Mouse (Mus musculus) stomach, embryonic 15.5 days (tissue): ENCODE measurements around the gene Foxp1. TPM values are rescaled to one million over a fixed set of nuclear protein-coding genes. Genes with fewer than 3 reads are reported as not detected.

Source experiments
- ATAC-seq: fragments of 200-750 bp; cut with Nextera tagmentation; 2 replicates; pipeline ENCODE4 v1.8.0; 2017; ENCODE audit warnings: low read depth, moderate number of reproducible peaks, moderate TSS enrichment; ENCODE audit not compliant: insufficient read depth, low FRiP score
- H3K27ac ChIP-seq: fragments of 300-500 bp; sonication (generic); 2 replicates; pipeline ENCODE4 v1.5.1; 2015; ENCODE audit warnings: mild to moderate bottlenecking, inconsistent platforms
- H3K27me3 ChIP-seq: fragments of 300-500 bp; sonication (generic); replicated peaks from 2 replicates; pipeline ENCODE4 v1.6.1; 2015; ENCODE audit warnings: inconsistent platforms
- H3K36me3 ChIP-seq: fragments of 300-500 bp; sonication (generic); 2 replicates; pipeline ENCODE4 v1.6.1; 2015; ENCODE audit warnings: inconsistent platforms
- H3K4me1 ChIP-seq: fragments of 300-500 bp; sonication (generic); 2 replicates; pipeline ENCODE4 v1.6.1; 2015; ENCODE audit warnings: inconsistent platforms
- H3K4me2 ChIP-seq: fragments of 300-500 bp; sonication (generic); 2 replicates; pipeline ENCODE4 v1.6.1; 2015; ENCODE audit warnings: mild to moderate bottlenecking, inconsistent platforms
- H3K4me3 ChIP-seq: fragments of 300-500 bp; sonication (generic); replicated peaks from 2 replicates; pipeline ENCODE4 v1.5.1; 2015; ENCODE audit warnings: inconsistent platforms
- H3K9ac ChIP-seq: fragments of 300-500 bp; sonication (generic); 2 replicates; pipeline ENCODE4 v1.6.1; 2015; ENCODE audit warnings: inconsistent platforms
- H3K9me3 ChIP-seq: fragments of 300-500 bp; sonication (generic); 2 replicates; pipeline ENCODE4 v1.6.1; 2016; ENCODE audit warnings: inconsistent platforms
- WGBS: fragments of 180-500 bp; shearing (Covaris S2); methylation state at CpG from one replicate; pipeline ENCODE4 v1.1.7; 2015; 5-methylcytosine and 5-hydroxymethylcytosine counted together
- polyA plus RNA-seq: library from polyadenylated mRNA; unstranded; fragments of >200 nt; fragmentation: Nextera tagmentation; extraction: Ambion mirVana; gene quantifications from 2 replicates; pipeline ENCODE4 v1.2.1, GENCODE M21; 2015

Foxp1 gene
- polyA plus RNA-seq, 1 experiment from 2014 or later, result 105 TPM

DNA sequence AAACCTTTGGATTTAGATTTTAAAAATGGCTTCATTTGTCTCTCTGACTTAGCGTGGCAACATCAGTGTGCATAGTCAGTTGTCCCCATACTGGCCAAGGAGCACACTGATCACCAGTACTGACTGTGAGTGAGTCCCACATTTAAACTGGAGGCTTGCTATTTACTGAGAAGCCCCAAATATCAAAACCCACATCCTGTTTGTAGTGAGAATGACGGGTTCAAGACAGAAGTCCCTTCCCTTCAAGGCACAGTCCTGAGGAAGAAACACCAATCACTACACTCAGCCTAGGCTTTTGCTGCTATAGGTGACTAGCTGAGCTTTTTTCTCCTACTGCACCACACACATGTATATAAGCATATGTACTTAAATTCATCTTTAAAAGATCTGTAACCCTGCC lies 264.8 kb downstream of the Foxp1 start:
- H3K9ac ChIP-seq, result no peak overlapping the region

DNA sequence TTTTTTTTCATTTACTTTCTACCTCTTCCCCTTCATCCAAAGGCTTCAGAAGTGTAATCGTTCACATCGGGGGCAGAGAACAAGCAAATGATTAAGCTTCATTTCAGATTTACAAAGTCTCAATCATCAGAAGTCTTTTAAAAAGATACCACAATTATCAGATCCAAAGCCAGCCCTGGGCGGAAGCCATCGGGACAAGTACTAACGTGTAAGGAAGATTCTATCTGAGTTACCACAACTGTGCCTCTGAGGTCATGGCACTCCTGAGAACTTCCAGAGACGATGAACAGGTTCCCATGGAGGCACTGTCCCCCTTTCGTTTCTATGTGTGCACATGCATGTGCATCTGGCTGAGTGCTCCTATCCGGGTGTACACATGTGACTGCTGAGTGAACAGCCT lies 269.2 kb downstream of the Foxp1 start:
- Histone ChIP-seq H3K36me3 (no peaks in the 10 kb centered on the region), H3K9me3 (no peaks in the 10 kb centered on the region), H3K27ac (peak overlapping the region; percentile 26; the same call in 1 of the 2 replicates), H3K4me2 (no peak overlapping the region), H3K27me3 (no peaks in the 10 kb centered on the region), H3K4me1 (0 out of 2 replicates have a peak, but pooled peaks cover 3% of the 10 kb centered on the region), H3K9ac (no peak overlapping the region), H3K4me3 (no peak overlapping the region)
- 71% methylated on average over 8 of the region's 8 CpGs for WGBS
- ATAC-seq, result no peak

More for the DNA sequence above, 264.8 kb downstream of the Foxp1 start:
- Histone ChIP-seq H3K27me3 (no peaks in the 10 kb centered on the region), H3K36me3 (no peaks in the 10 kb centered on the region), H3K4me1 (peaks cover 5% of the 10 kb centered on the region; the same call in 1 of the 2 replicates), H3K27ac (no peak overlapping the region), H3K9me3 (no peaks in the 10 kb centered on the region), H3K4me3 (no peak overlapping the region), H3K4me2 (no peak overlapping the region)
- 65% methylated on average over 2 of the region's 2 CpGs for WGBS
- no peak for ATAC-seq

DNA sequence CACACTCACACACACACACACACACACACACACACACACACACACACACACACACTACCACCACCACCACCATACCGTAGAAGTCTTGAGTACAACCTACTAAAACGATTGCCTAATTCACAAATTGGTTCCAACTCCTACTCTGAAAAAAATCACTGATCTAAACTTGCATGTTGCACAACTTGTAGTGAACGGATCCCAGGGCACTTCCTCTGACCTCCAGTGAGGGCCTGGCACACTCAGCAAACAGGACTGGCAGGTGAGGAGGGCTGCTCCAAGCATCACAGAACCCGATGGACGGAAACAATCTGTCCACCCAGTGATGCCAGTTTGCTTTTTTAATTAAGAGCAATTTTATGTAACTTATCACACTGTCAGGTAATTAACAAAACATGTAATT lies 269.7 kb downstream of the Foxp1 start:
- no peak for ATAC-seq
- WGBS, result 73% methylated on average over 5 of the region's 5 CpGs

DNA sequence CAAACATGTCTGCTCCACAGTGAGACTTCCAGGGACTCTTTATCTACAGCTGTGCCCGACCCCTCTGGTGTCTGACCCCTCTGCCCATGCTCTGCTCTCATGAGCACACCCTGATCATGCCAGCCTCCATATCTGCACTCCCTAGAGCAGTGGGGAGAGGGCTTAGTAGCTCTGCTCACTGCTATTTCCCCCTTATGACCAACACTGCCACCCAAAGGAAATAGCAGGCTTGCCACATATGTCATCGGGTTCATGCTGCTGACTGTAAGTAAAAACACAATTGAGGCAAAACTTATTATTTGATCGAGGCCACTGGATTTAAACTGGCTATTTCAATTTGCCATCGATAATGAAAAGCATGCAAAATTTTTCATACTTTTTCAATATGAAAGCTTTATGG lies 270.6 kb downstream of the Foxp1 start:
- no peak overlapping the region for H3K4me3 ChIP-seq
- no peaks in the 10 kb centered on the region for H3K27me3 ChIP-seq
- no peak overlapping the region for H3K27ac ChIP-seq
- no peaks in the 10 kb centered on the region for H3K9me3 ChIP-seq
- WGBS, result 83% methylated on average over 4 of the region's 4 CpGs
- H3K4me1 ChIP-seq, result 0 out of 2 replicates have a peak, but pooled peaks cover 3% of the 10 kb centered on the region
- ATAC-seq, result no peak
- H3K36me3 ChIP-seq, result no peaks in the 10 kb centered on the region
- H3K4me2 ChIP-seq, result no peak overlapping the region
- H3K9ac ChIP-seq, result no peak overlapping the region

More for the DNA sequence above, 269.7 kb downstream of the Foxp1 start:
- H3K4me1 ChIP-seq, result 0 out of 2 replicates have a peak, but pooled peaks cover 3% of the 10 kb centered on the region
- no peaks in the 10 kb centered on the region for H3K27me3 ChIP-seq
- no peaks in the 10 kb centered on the region for H3K9me3 ChIP-seq
- no peaks in the 10 kb centered on the region for H3K36me3 ChIP-seq
- H3K4me3 ChIP-seq, result no peak overlapping the region
- H3K27ac ChIP-seq, result no peak overlapping the region
- no peak overlapping the region for H3K4me2 ChIP-seq
- H3K9ac ChIP-seq, result no peak overlapping the region

DNA sequence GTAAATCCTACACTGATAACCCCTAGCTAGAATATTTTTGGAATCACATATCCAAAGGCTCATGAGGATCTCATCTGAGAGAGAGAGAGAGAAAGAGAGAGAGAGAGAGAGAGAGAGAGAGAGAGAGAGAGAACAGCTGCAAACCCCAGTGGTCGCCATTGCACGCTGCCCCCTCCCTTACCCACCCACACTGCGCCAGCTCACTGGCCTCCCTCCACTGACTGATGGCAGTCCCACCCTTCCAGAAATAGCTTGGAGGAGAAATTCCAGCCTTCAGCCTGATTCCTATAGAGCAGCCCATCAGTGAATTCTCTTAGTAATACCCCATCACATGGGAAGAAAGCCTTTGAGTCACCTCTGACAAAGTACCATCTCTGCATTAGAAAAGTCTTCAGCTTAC lies 271.3 kb downstream of the Foxp1 start:
- H3K4me1 ChIP-seq, result 0 out of 2 replicates have a peak, but pooled peaks cover 3% of the 10 kb centered on the region

DNA sequence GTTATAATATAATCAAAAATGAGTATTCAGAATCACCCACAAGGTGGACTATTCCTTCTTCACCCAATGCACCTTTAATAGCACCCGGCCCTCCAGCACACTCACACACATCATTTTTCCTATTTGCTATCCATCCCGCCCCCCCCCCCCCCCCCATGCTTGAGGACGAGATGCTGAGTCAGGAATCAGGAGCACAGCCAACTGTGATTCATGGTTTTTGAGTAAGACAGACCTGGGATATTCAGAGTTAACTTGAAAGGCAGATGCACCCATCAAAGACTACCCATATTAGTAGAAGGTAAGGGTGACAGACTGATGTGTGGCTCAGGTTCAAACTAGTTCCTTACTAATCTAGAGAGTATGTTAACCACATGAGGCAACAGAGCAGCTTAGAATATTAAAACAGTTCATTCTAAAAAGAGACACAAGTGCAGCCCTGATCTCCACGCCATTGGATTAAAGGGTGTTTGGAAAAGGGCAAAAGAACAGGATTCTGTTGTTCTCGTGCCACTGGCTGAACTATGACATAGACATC lies 273.0 kb downstream of the Foxp1 start:
- Histone ChIP-seq H3K27ac (no peak overlapping the region), H3K36me3 (no peaks in the 10 kb centered on the region), H3K4me3 (no peak overlapping the region), H3K9me3 (no peaks in the 10 kb centered on the region), H3K9ac (no peak overlapping the region), H3K27me3 (no peaks in the 10 kb centered on the region), H3K4me2 (no peak overlapping the region), H3K4me1 (0 out of 2 replicates have a peak, but pooled peaks cover 3% of the 10 kb centered on the region)
- no peak for ATAC-seq
- whole genome bisulfite sequencing, result 73% methylated on average over 5 of the region's 5 CpGs

More for the DNA sequence above, 271.3 kb downstream of the Foxp1 start:
- no peak for ATAC-seq
- 91% methylated on average over 3 of the region's 3 CpGs for WGBS
- no peak overlapping the region for H3K9ac ChIP-seq
- no peaks in the 10 kb centered on the region for H3K36me3 ChIP-seq
- H3K9me3 ChIP-seq, result no peaks in the 10 kb centered on the region
- no peaks in the 10 kb centered on the region for H3K27me3 ChIP-seq
- H3K4me3 ChIP-seq, result no peak overlapping the region
- no peak overlapping the region for H3K27ac ChIP-seq
- no peak overlapping the region for H3K4me2 ChIP-seq

DNA sequence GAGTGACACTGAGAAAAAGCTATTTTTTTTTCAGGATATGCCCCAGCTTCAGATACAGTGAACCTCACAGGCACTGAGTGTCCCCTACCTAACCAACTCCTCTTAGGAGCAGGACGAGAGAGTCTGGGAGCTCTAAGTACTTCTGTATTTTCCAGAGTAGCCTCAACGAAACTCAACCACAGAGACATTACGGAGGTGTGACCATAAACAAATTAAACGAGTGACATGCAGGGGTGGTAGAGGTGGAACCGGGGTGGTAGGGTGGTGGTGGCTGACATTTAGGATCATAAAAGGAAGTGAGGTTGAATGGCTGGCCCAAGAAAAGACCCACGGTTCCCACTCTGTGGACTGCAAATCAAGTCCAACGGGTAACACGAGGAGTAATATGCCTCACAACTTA lies 274.1 kb downstream of the Foxp1 start:
- Histone ChIP-seq H3K27ac (no peak overlapping the region), H3K36me3 (no peaks in the 10 kb centered on the region), H3K9me3 (no peaks in the 10 kb centered on the region), H3K4me3 (no peak overlapping the region), H3K9ac (no peak overlapping the region), H3K27me3 (no peaks in the 10 kb centered on the region), H3K4me2 (no peak overlapping the region), H3K4me1 (0 out of 2 replicates have a peak, but pooled peaks cover 3% of the 10 kb centered on the region)
- ATAC-seq, result no peak
- 80% methylated on average over 8 of the region's 8 CpGs for WGBS

DNA sequence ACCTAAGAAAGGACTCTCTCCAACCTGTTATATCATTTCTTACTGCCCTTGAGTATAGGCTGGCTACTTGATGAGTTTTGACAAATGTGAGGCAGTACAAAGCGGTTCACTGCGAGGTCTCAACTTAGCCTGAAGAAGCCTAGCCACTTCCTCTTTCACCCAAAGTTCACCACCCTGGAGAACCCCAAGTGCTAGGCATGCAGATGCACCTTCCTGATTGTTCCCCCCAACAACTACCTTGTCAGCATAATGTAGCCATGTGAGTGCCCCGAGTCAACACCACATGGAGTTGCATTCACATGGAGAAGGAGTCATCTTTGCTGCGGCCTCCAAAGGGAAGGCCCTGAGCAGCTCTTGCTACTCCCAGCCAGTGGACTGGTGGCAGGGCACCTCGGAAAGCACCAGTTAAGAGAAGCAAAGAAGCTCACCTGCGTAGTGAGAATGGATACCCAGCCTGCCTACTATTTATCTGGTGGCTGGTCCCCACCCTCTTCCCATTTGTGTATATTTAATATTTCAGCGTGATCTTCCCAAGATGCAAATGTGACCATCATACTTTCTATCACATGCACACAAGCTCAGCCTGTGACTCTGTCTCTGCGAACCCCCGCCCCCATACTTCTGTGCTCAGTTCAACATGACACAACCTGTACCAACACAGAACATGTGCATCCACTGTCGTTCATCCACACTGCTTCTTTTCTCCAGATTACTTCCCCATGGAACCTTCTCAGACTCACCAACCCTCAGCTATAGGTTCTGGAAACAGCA lies 280.7 kb downstream of the Foxp1 start:
- no peak for ATAC-seq
- H3K9me3 ChIP-seq, result no peaks in the 10 kb centered on the region
- no peaks in the 10 kb centered on the region for H3K27me3 ChIP-seq
- 91% methylated on average over 10 of the region's 10 CpGs for WGBS
- no peak overlapping the region for H3K27ac ChIP-seq
- H3K9ac ChIP-seq, result no peak overlapping the region
- H3K4me2 ChIP-seq, result no peak overlapping the region
- H3K4me1 ChIP-seq, result no peaks in the 10 kb centered on the region
- no peaks in the 10 kb centered on the region for H3K36me3 ChIP-seq
- H3K4me3 ChIP-seq, result no peak overlapping the region

DNA sequence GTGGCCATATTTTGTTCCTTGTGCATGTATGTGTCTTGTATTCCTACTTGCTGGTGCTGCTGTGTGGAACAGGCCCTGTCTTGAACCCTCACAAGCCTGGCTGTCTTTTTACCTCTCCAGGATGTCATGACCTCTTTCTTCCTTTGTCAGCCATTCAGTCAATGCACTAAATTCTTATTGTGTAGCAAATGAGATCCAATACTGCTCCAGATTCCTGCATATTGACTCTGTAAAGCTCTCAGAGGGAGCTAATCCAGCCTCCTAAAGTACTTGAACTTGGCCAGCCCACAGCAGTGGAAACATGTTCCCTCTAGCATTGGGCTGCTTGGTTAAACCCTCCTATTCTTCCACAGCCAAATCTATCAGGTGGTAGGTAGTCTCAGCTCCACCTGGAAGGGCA lies 281.8 kb downstream of the Foxp1 start:
- Histone ChIP-seq H3K9me3 (no peaks in the 10 kb centered on the region), H3K27ac (no peak overlapping the region), H3K4me1 (no peaks in the 10 kb centered on the region), H3K4me2 (no peak overlapping the region), H3K27me3 (no peaks in the 10 kb centered on the region), H3K36me3 (no peaks in the 10 kb centered on the region), H3K9ac (no peak overlapping the region), H3K4me3 (no peak overlapping the region)
- ATAC-seq, result no peak

DNA sequence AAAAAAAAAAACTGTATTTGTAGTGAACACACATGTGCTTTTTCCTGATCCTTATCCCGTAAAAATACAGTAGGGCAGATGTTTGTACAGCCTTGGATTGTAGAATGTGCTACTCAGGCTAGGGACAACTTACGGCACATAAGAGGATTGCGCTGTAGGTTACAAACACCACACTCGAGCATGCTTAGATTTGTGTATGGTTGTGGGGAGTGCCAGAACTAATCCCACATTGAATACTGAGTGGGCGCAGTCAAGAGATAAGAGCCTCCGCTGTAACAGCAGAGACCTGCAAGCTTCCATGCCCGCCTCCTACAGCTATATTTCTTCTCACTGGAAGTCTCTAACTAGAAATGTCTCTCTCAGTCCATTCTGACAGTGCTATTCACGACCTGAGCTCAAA lies 286.9 kb downstream of the Foxp1 start:
- no peaks in the 10 kb centered on the region for H3K9me3 ChIP-seq
- no peaks in the 10 kb centered on the region for H3K4me1 ChIP-seq
- no peak overlapping the region for H3K27ac ChIP-seq
- no peaks in the 10 kb centered on the region for H3K36me3 ChIP-seq
- WGBS, result 55% methylated on average over 8 of the region's 8 CpGs
- H3K4me3 ChIP-seq, result no peak overlapping the region
- no peak overlapping the region for H3K4me2 ChIP-seq
- no peaks in the 10 kb centered on the region for H3K27me3 ChIP-seq
- H3K9ac ChIP-seq, result no peak overlapping the region
- ATAC-seq, result no peak

DNA sequence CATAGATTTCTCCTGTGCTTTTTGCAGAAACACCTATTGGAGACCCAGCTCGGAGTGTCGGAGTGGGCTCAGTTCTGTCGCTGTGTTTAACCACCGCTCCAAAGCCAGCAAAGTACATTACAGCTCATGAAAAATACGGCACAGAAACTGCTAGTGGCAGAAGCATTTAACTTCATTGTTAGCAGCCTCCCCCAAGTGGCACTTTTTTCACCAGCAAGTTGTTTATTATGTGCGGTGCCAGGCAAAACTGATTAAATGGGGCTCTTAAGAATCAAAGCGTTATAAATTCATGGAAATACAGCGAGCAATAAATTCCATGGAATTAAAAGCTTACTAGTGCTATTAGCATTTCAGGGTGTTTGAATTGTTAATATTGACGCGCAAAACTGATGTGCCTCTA lies 289.1 kb downstream of the Foxp1 start:
- Histone ChIP-seq H3K9ac (no peak overlapping the region), H3K4me1 (0 out of 2 replicates have a peak, but pooled peaks cover 2% of the 10 kb centered on the region), H3K4me3 (no peak overlapping the region), H3K4me2 (no peak overlapping the region), H3K27me3 (no peaks in the 10 kb centered on the region), H3K9me3 (no peaks in the 10 kb centered on the region), H3K27ac (no peak overlapping the region), H3K36me3 (no peaks in the 10 kb centered on the region)
- no peak for ATAC-seq
- WGBS, result 80% methylated on average over 10 of the region's 10 CpGs

DNA sequence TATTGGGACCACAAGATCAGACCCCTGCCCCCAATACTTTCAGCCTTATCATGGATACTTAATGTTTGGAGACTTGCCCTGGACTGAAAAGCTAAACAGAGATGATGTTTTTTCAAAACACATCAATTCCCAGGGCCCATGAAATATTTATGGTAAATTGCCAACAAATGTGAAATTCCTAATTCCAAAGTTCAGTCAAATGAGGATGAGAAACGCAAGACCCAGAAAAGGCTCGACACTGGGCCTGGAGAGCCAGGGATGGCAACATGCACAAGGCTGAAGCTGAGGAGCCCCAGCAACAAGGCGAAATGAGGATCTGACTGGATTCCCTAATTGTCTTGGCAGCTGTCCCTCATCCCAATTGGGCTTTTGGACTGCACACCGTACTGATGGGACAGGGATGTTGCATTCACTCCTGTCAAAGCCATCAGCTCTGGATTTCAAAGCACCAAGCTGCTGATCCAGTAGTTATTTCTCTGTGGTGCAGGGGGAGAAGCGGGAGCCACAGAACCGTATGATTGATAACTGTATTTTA lies 294.1 kb downstream of the Foxp1 start:
- Histone ChIP-seq H3K4me3 (no peak overlapping the region), H3K27ac (no peak overlapping the region), H3K4me2 (no peak overlapping the region), H3K27me3 (no peaks in the 10 kb centered on the region), H3K36me3 (no peaks in the 10 kb centered on the region), H3K9ac (no peak overlapping the region), H3K4me1 (0 out of 2 replicates have a peak, but pooled peaks cover 2% of the 10 kb centered on the region), H3K9me3 (no peaks in the 10 kb centered on the region)
- ATAC-seq, result no peak
- 72% methylated on average over 6 of the region's 6 CpGs for WGBS
